Mouse (Mus musculus): ENCODE results near the gene H3f3b. TPM values are rescaled to one million over a fixed set of nuclear protein-coding genes. Genes with fewer than 3 reads are reported as not detected.

The H3f3b gene
- polyA plus RNA-seq, 1 experiment from 2014 or later = 1,357 TPM

- Histone ChIP-seq H3K27ac (replicated peaks) (no peak overlapping the region), H3K4me1 (replicated peaks; ENCODE audit: control insufficient read depth, insufficient read depth) (no peaks in the 10 kb centered on the region), H3K27me3 (ENCODE audit: control insufficient read depth, insufficient read depth, low read length) (no peaks in the 10 kb centered on the region), H3K4me2 (replicated peaks; ENCODE audit: low read depth) (no peak overlapping the region), H3K9me3 (ENCODE audit: control insufficient read depth, low read length) (no peaks in the 10 kb centered on the region), H3K9ac (ENCODE audit: low read length) (no peak overlapping the region), H3K36me3 (ENCODE audit: control insufficient read depth, insufficient read depth, low read length) (peaks cover 50% of the 10 kb centered on the region), H3K4me3 (ENCODE audit: low read depth, low read length) (no peak overlapping the region)
- 94% methylated on average over 9 of the region's 9 CpGs for WGBS
- DNase-seq (ENCODE audit: low spot score) (no peak), ATAC-seq (ENCODE audit: low FRiP score, low TSS enrichment) (no peak)
- no peak for TF ChIP-seq EP300 (optimal IDR thresholded peaks at IDR 0.05)
- TF ChIP-seq CTCF (IDR thresholded peaks at IDR 0.05; ENCODE audit: low read depth) = no peak
Observed at GRCm38 (mm10) chr11:116053510-116054229, 25.9 kb upstream of the H3f3b start.

DNA sequence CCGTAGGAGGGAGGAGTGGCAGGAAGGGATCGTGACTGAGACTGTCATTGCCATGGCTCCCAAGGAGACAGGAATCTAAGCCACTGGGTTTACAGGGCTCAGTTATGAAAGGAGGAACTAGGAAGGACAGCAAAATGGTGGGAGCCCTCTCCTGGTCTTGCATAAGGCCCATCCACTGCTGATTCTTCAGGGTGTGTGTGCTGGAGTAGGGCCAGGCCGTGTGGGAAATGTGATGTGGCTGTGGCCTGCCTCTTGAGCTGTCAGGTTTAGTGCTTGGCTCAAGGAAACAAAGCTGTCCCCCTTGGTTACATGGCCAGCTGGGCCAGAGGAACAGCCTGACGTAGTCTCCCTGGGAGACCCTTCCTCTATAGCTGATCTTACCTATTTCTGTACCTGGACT, 22.4 kb upstream of the H3f3b start:
- Histone ChIP-seq H3K4me3 (ENCODE audit: low read depth, low read length) (no peak overlapping the region), H3K4me1 (replicated peaks; ENCODE audit: control insufficient read depth, insufficient read depth) (no peaks in the 10 kb centered on the region), H3K9ac (ENCODE audit: low read length) (no peak overlapping the region), H3K9me3 (ENCODE audit: control insufficient read depth, low read length) (no peaks in the 10 kb centered on the region), H3K27ac (replicated peaks) (0 out of 2 replicates have a peak overlapping the region, but pooled peaks have one; percentile 4), H3K4me2 (replicated peaks; ENCODE audit: low read depth) (no peak overlapping the region), H3K36me3 (ENCODE audit: control insufficient read depth, insufficient read depth, low read length) (peaks cover 35% of the 10 kb centered on the region), H3K27me3 (ENCODE audit: control insufficient read depth, insufficient read depth, low read length) (no peaks in the 10 kb centered on the region)
- ATAC-seq (ENCODE audit: low FRiP score, low TSS enrichment) = no peak
- 81% methylated on average over 4 of the region's 4 CpGs for WGBS
- DNase-seq (ENCODE audit: low spot score) = no peak
- no peak for TF ChIP-seq CTCF (IDR thresholded peaks at IDR 0.05; ENCODE audit: low read depth)
- no peak for TF ChIP-seq EP300 (optimal IDR thresholded peaks at IDR 0.05)

GRCm38 (mm10) chr11:116049610-116050009, 21.8 kb upstream of the H3f3b start:
- Histone ChIP-seq H3K9ac (ENCODE audit: low read length) (no peak overlapping the region), H3K27me3 (ENCODE audit: control insufficient read depth, insufficient read depth, low read length) (no peaks in the 10 kb centered on the region), H3K9me3 (ENCODE audit: control insufficient read depth, low read length) (no peaks in the 10 kb centered on the region), H3K4me2 (replicated peaks; ENCODE audit: low read depth) (no peak overlapping the region), H3K4me1 (replicated peaks; ENCODE audit: control insufficient read depth, insufficient read depth) (no peaks in the 10 kb centered on the region), H3K36me3 (ENCODE audit: control insufficient read depth, insufficient read depth, low read length) (peaks cover 30% of the 10 kb centered on the region; the same call in 1 of the 2 replicates), H3K27ac (replicated peaks) (no peak overlapping the region), H3K4me3 (ENCODE audit: low read depth, low read length) (no peak overlapping the region)
- no peak for ATAC-seq (ENCODE audit: low FRiP score, low TSS enrichment)
- TF ChIP-seq EP300 (optimal IDR thresholded peaks at IDR 0.05) (no peak), CTCF (IDR thresholded peaks at IDR 0.05; ENCODE audit: low read depth) (no peak)
- WGBS = 70% methylated on average over 2 of the region's 2 CpGs
- DNase-seq (ENCODE audit: low spot score) = no peak

DNA sequence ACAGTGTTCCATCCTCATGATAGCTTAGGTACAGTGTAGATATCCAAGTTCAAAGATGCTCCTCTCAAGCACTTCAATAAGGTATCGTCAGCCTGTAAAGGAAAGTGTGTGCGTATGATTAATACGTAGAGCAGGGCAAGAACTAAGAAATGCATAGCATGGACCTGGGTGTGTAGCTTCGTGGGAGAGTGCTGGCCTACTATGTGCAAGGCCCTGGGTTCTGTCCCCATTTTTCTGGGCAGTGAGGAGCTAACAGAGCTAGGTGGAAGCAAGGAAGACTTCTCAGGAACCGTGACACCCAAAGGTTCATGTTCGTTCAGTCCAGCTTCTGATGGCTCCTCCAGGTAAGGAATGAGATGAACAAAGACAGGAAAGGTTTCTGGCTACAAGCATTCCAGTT, 17.4 kb upstream of the H3f3b start:
- DNase-seq (ENCODE audit: low spot score) (no peak), ATAC-seq (ENCODE audit: low FRiP score, low TSS enrichment) (no peak)
- Histone ChIP-seq H3K4me3 (ENCODE audit: low read depth, low read length) (no peak overlapping the region), H3K4me1 (replicated peaks; ENCODE audit: control insufficient read depth, insufficient read depth) (no peaks in the 10 kb centered on the region), H3K36me3 (ENCODE audit: control insufficient read depth, insufficient read depth, low read length) (peaks cover 25% of the 10 kb centered on the region), H3K27ac (replicated peaks) (no peak overlapping the region), H3K4me2 (replicated peaks; ENCODE audit: low read depth) (no peak overlapping the region), H3K9me3 (ENCODE audit: control insufficient read depth, low read length) (no peaks in the 10 kb centered on the region), H3K9ac (ENCODE audit: low read length) (no peak overlapping the region), H3K27me3 (ENCODE audit: control insufficient read depth, insufficient read depth, low read length) (no peaks in the 10 kb centered on the region)
- 90% methylated on average over 6 of the region's 6 CpGs for WGBS
- no peak for TF ChIP-seq CTCF (IDR thresholded peaks at IDR 0.05; ENCODE audit: low read depth)
- TF ChIP-seq EP300 (optimal IDR thresholded peaks at IDR 0.05) = no peak

DNA sequence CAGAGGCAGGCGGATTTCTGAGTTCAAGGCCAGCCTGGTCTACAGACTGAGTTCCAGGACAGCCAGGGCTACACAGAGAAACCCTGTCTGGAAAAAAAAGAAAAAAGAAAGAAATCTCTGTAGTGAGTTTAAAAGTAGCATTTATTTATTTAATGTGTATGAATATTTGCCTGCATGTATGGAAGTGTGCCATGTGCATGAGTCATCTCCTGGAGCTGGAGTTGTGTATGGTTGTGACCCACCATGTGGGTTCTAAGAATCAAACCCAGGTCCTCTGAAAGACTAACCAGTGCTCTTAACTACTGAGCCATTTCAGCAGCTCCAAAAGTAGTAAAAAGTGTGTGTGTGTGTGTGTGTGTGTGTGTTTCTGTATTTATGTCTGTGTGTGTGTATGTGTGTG, 15.5 kb upstream of the H3f3b start:
- H3K9ac ChIP-seq (ENCODE audit: low read length) = no peak overlapping the region
- H3K4me1 ChIP-seq (replicated peaks; ENCODE audit: control insufficient read depth, insufficient read depth) = no peaks in the 10 kb centered on the region
- H3K4me3 ChIP-seq (ENCODE audit: low read depth, low read length) = no peak overlapping the region
- no peak overlapping the region for H3K27ac ChIP-seq (replicated peaks)
- DNase-seq (ENCODE audit: low spot score) = no peak
- H3K36me3 ChIP-seq (ENCODE audit: control insufficient read depth, insufficient read depth, low read length) = peaks cover 21% of the 10 kb centered on the region
- no peaks in the 10 kb centered on the region for H3K27me3 ChIP-seq (ENCODE audit: control insufficient read depth, insufficient read depth, low read length)
- TF ChIP-seq CTCF (IDR thresholded peaks at IDR 0.05; ENCODE audit: low read depth) (no peak), EP300 (optimal IDR thresholded peaks at IDR 0.05) (no peak)
- H3K4me2 ChIP-seq (replicated peaks; ENCODE audit: low read depth) = no peak overlapping the region
- H3K9me3 ChIP-seq (ENCODE audit: control insufficient read depth, low read length) = no peaks in the 10 kb centered on the region
- WGBS = 88% methylated on average over 1 of the region's 1 CpGs
- no peak for ATAC-seq (ENCODE audit: low FRiP score, low TSS enrichment)

GRCm38 (mm10) chr11:116042372-116043138, 14.8 kb upstream of the H3f3b start:
- Histone ChIP-seq H3K36me3 (ENCODE audit: control insufficient read depth, insufficient read depth, low read length) (peaks cover 16% of the 10 kb centered on the region), H3K4me1 (replicated peaks; ENCODE audit: control insufficient read depth, insufficient read depth) (no peaks in the 10 kb centered on the region), H3K9ac (ENCODE audit: low read length) (no peak overlapping the region), H3K27ac (replicated peaks) (no peak overlapping the region), H3K27me3 (ENCODE audit: control insufficient read depth, insufficient read depth, low read length) (no peaks in the 10 kb centered on the region), H3K4me2 (replicated peaks; ENCODE audit: low read depth) (no peak overlapping the region), H3K4me3 (ENCODE audit: low read depth, low read length) (no peak overlapping the region), H3K9me3 (ENCODE audit: control insufficient read depth, low read length) (no peaks in the 10 kb centered on the region)
- DNase-seq (ENCODE audit: low spot score) (no peak), ATAC-seq (ENCODE audit: low FRiP score, low TSS enrichment) (no peak)
- TF ChIP-seq CTCF (IDR thresholded peaks at IDR 0.05; ENCODE audit: low read depth) = no peak
- WGBS = 66% methylated on average over 5 of the region's 5 CpGs

All from stomach, postnatal 0 days (tissue).